Mouse (Mus musculus): ENCODE measurements at regions not wholly inside any gene's neighbourhood (a gene's known extent, or its start where the extent isn't known, plus 50 kb on each side); places are given as distances from the start of the nearest gene placed in this dataset.

- Histone ChIP-seq H3K36me3 (ENCODE audit: control insufficient read depth, insufficient read depth, low read length) (no peaks in the 10 kb centered on the region), H3K4me1 (replicated peaks; ENCODE audit: control insufficient read depth, insufficient read depth, low read length) (no peaks in the 10 kb centered on the region), H3K4me3 (ENCODE audit: control insufficient read depth, insufficient read depth, low read length) (no peak overlapping the region), H3K27me3 (ENCODE audit: control insufficient read depth, insufficient read depth, low read length) (no peaks in the 10 kb centered on the region), H3K27ac (ENCODE audit: control insufficient read depth, insufficient read depth, low read length) (no peak overlapping the region)
- DNase-seq: no peak
- TF ChIP-seq POLR2A (IDR thresholded peaks at IDR 0.05; ENCODE audit: control insufficient read depth, extremely low read depth, insufficient read depth, low read length, poor library complexity) (no peak), CTCF (IDR thresholded peaks at IDR 0.05; ENCODE audit: borderline replicate concordance, control insufficient read depth, extremely low read depth, insufficient read depth, low read length, poor library complexity) (no peak)
- WGBS: 66% methylated on average over 12 of the region's 12 CpGs
Measured at GRCm38 (mm10) chr10:72393279-72394041, 261.2 kb upstream of the Zwint start.

- no peaks in the 10 kb centered on the region for H3K4me1 ChIP-seq (replicated peaks; ENCODE audit: control insufficient read depth, insufficient read depth, low read length)
- 98% methylated on average over 1 of the region's 1 CpGs for WGBS
- no peak for DNase-seq
- TF ChIP-seq CTCF (IDR thresholded peaks at IDR 0.05; ENCODE audit: borderline replicate concordance, control insufficient read depth, extremely low read depth, insufficient read depth, low read length, poor library complexity) (no peak), POLR2A (IDR thresholded peaks at IDR 0.05; ENCODE audit: control insufficient read depth, extremely low read depth, insufficient read depth, low read length, poor library complexity) (no peak)
- H3K27me3 ChIP-seq (ENCODE audit: control insufficient read depth, insufficient read depth, low read length): no peaks in the 10 kb centered on the region
- no peak overlapping the region for H3K27ac ChIP-seq (ENCODE audit: control insufficient read depth, insufficient read depth, low read length)
- H3K4me3 ChIP-seq (ENCODE audit: control insufficient read depth, insufficient read depth, low read length): no peak overlapping the region
- H3K36me3 ChIP-seq (ENCODE audit: control insufficient read depth, insufficient read depth, low read length): no peaks in the 10 kb centered on the region
Measured at GRCm38 (mm10) chr10:72394367-72394766, 260.3 kb upstream of the Zwint start.

- no peaks in the 10 kb centered on the region for H3K4me1 ChIP-seq (replicated peaks; ENCODE audit: control insufficient read depth, insufficient read depth, low read length)
- TF ChIP-seq POLR2A (IDR thresholded peaks at IDR 0.05; ENCODE audit: control insufficient read depth, extremely low read depth, insufficient read depth, low read length, poor library complexity) (no peak), CTCF (IDR thresholded peaks at IDR 0.05; ENCODE audit: borderline replicate concordance, control insufficient read depth, extremely low read depth, insufficient read depth, low read length, poor library complexity) (no peak)
- WGBS: 50% methylated on average over 4 of the region's 4 CpGs
- H3K4me3 ChIP-seq (ENCODE audit: control insufficient read depth, insufficient read depth, low read length): no peak overlapping the region
- no peaks in the 10 kb centered on the region for H3K27me3 ChIP-seq (ENCODE audit: control insufficient read depth, insufficient read depth, low read length)
- H3K36me3 ChIP-seq (ENCODE audit: control insufficient read depth, insufficient read depth, low read length): no peaks in the 10 kb centered on the region
- no peak for DNase-seq
- H3K27ac ChIP-seq (ENCODE audit: control insufficient read depth, insufficient read depth, low read length): no peak overlapping the region
Measured at GRCm38 (mm10) chr10:72403290-72403689, 251.4 kb upstream of the Zwint start.

- WGBS: 85% methylated on average over 3 of the region's 3 CpGs
Measured at GRCm38 (mm10) chr10:72410305-72410704, 244.3 kb upstream of the Zwint start.

GRCm38 (mm10) chr10:72411670-72412069, 243.0 kb upstream of the Zwint start:
- Histone ChIP-seq H3K4me1 (replicated peaks; ENCODE audit: control insufficient read depth, insufficient read depth, low read length) (no peaks in the 10 kb centered on the region), H3K27ac (ENCODE audit: control insufficient read depth, insufficient read depth, low read length) (no peak overlapping the region), H3K36me3 (ENCODE audit: control insufficient read depth, insufficient read depth, low read length) (no peaks in the 10 kb centered on the region), H3K4me3 (ENCODE audit: control insufficient read depth, insufficient read depth, low read length) (no peak overlapping the region), H3K27me3 (ENCODE audit: control insufficient read depth, insufficient read depth, low read length) (no peaks in the 10 kb centered on the region)
- TF ChIP-seq CTCF (IDR thresholded peaks at IDR 0.05; ENCODE audit: borderline replicate concordance, control insufficient read depth, extremely low read depth, insufficient read depth, low read length, poor library complexity): no peak
- TF ChIP-seq POLR2A (IDR thresholded peaks at IDR 0.05; ENCODE audit: control insufficient read depth, extremely low read depth, insufficient read depth, low read length, poor library complexity): no peak
- WGBS: 92% methylated on average over 6 of the region's 6 CpGs
- no peak for DNase-seq

More at GRCm38 (mm10) chr10:72410305-72410704, 244.3 kb upstream of the Zwint start:
- Histone ChIP-seq H3K27ac (ENCODE audit: control insufficient read depth, insufficient read depth, low read length) (no peak overlapping the region), H3K36me3 (ENCODE audit: control insufficient read depth, insufficient read depth, low read length) (no peaks in the 10 kb centered on the region), H3K27me3 (ENCODE audit: control insufficient read depth, insufficient read depth, low read length) (no peaks in the 10 kb centered on the region), H3K4me3 (ENCODE audit: control insufficient read depth, insufficient read depth, low read length) (no peak overlapping the region), H3K4me1 (replicated peaks; ENCODE audit: control insufficient read depth, insufficient read depth, low read length) (no peaks in the 10 kb centered on the region)
- no peak for TF ChIP-seq POLR2A (IDR thresholded peaks at IDR 0.05; ENCODE audit: control insufficient read depth, extremely low read depth, insufficient read depth, low read length, poor library complexity)
- no peak for TF ChIP-seq CTCF (IDR thresholded peaks at IDR 0.05; ENCODE audit: borderline replicate concordance, control insufficient read depth, extremely low read depth, insufficient read depth, low read length, poor library complexity)
- no peak for DNase-seq

- no peaks in the 10 kb centered on the region for H3K36me3 ChIP-seq (ENCODE audit: control insufficient read depth, insufficient read depth, low read length)
- no peaks in the 10 kb centered on the region for H3K27me3 ChIP-seq (ENCODE audit: control insufficient read depth, insufficient read depth, low read length)
- no peak for DNase-seq
- H3K27ac ChIP-seq (ENCODE audit: control insufficient read depth, insufficient read depth, low read length): no peak overlapping the region
- H3K4me1 ChIP-seq (replicated peaks; ENCODE audit: control insufficient read depth, insufficient read depth, low read length): no peaks in the 10 kb centered on the region
- TF ChIP-seq CTCF (IDR thresholded peaks at IDR 0.05; ENCODE audit: borderline replicate concordance, control insufficient read depth, extremely low read depth, insufficient read depth, low read length, poor library complexity) (no peak), POLR2A (IDR thresholded peaks at IDR 0.05; ENCODE audit: control insufficient read depth, extremely low read depth, insufficient read depth, low read length, poor library complexity) (no peak)
- WGBS: 56% methylated on average over 4 of the region's 4 CpGs
- H3K4me3 ChIP-seq (ENCODE audit: control insufficient read depth, insufficient read depth, low read length): no peak overlapping the region
Measured at GRCm38 (mm10) chr10:72454629-72455028, 200.0 kb upstream of the Zwint start.

Data from thymus, adult 2 months (tissue).